Mouse (Mus musculus) brain, embryonic 18.5 days (tissue): ENCODE measurements around the gene Pimreg.

Experiments
- DNase-seq: peaks from one replicate; pipeline ENCODE4 v3.0.0-alpha.2; 2012; ENCODE audit warnings: low read depth, low spot score

Pimreg gene

DNA sequence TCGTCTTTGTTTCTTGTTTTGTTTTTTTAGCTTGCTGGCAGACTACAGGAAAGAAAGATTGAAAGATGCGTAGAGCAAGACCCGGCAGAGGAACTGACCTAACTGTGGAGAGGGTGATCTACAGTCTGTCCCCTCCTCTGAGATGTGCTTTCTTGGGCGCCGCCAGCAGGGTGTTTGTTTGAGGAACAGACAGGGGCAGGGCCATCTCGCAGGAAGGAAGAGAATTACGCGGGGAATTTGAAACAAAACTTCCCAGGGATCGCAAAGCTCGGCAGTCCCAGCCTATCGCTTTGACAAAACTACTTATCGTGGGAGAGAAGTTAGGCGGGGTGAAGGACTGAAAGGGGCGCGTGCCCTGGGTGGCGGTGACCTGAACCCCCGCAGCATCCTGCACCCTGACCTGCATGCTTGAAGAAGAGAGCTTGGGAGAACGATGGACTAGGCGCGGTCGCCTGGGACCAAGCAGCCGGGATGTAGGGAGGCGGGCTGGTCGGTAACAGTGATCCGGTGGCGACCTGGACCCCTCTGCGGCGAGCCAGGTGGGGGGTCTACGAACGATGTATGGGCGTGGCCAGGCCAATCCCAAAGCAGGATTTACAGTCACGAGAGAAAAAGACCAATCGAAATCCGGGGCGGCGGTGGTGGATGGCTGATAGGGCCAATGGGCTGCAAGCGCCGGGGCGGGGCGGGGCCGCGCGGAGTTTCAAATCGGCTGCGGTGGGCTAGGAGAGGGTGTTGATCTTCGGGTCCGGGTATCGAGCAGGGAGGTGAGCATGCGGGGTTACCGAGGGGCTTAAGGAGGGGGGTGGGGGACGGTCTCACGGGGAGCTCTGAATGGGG, at the start of gene Pimreg:
Gene Pimreg (plus strand): TSS at position 265 of the 840 bp plus-strand sequence.
- peak; percentile 84 for DNase-seq

DNA sequence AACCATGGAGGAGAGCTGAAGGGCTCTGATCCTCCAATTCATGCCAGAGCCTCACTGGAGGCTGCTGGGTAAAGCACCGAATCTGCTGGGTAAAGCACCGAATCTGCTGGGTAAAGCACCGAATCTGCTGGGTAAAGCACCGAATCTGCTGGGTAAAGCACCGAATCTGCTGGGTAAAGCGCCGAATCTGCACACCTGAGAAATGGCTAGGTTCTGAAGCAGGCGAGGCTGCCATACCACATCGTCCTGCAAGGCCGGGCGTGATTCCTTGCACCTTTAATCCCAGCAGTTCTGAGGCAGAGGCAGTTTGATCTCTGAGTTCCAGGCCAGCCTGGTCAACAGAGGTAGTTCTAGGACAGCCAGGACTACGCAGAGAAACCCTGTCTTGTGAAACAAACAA, 49.4 kb upstream of the Pimreg start:
- no peak for DNase-seq

DNA sequence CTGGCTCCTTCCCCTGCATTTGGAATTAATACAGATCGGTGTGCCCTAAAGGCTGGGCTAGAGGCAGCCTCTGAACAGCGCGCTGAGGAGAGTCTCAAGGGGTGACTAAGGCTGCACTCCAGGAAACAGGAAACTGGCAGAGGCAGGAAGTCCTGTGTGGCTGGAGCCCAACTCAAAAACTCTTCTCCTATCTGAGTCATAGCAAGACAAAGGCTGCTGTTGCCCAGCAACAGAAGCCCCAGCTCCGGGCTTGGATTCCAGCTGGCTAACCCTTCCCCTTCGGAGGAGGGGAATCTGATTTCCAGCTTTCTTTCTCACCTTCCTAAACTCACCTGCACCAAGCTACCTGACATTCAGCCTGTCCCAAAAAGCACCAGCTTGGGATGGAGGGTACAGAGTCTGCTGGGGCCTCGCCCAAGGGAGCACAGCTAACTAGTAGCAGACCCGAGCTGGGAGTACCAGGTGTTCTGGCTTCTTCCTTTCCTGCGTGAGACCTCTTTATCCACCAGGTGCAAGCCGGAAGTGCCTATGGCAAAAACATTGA, 45.8 kb upstream of the Pimreg start:
- no peak for DNase-seq

DNA sequence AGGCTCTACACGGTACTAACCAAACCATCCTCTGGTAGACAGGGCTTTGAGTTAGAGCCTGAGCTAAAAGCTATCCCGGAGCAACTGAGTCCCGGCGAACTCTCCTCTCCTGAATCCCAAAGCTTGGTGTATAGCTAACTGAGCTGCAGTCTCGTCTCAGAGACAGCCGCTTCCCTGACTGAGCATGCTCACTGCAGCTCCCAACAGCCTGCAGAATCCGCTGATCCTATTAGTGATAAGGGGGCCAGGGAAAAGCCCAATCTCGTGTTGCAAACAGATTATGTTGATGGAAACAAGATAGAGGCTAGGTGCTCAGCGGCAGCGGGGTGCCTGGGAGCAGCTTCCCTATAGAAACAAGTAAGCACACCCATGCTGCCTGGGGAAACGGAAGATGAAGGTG, 45.0 kb upstream of the Pimreg start:
- DNase-seq = no peak

DNA sequence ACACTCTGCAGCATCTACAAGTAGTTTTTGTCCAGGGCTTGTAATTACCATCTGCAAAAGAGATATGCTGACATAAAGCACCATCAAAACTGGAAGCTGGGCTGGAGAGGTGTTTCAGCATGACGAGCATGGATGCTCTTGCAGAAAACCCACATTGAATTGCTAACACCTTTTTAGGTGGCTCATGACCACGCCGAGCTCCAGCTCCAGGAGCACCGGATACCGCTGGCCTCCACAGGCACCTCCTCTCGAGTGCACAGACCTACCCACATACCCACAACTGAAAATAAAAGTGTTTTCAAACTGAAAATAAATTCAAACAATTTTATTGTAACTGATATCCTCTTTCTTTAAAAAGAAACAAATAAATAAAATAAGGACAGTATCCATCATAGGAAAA, 41.6 kb upstream of the Pimreg start:
- no peak for DNase-seq

DNA sequence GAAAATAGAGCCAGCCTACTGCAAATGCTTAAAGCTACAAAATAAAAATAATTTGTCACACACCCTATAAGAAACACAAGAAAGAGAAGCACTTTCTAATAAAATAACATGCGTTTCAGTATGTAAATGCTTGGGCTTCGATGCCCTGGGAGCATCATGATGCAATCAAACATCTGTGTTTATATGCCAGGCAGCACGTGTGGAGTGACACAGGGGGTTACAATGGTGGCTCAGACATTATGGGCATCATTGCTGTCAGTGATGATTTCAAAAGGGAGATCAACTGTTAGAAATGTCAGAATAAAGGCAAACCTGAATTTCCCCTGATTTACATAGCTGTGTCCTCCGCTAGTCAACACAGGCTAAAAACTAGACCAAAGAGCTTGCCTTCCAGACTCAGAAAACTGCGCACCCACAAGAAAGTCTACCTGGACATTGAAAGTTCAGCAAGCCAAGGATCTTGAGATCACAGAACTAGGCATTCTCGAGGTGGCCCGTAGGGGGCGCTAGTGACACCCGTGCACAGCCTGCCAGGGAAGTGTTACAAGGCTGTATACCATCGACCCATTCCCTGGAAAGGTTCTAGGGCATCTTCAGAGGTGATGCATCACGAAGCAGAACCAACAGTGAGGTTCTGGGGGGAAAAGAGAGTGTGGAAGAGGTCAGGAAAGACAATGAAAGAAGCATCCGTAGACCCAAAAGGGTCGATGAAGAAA, 39.5 kb upstream of the Pimreg start:
- no peak for DNase-seq

DNA sequence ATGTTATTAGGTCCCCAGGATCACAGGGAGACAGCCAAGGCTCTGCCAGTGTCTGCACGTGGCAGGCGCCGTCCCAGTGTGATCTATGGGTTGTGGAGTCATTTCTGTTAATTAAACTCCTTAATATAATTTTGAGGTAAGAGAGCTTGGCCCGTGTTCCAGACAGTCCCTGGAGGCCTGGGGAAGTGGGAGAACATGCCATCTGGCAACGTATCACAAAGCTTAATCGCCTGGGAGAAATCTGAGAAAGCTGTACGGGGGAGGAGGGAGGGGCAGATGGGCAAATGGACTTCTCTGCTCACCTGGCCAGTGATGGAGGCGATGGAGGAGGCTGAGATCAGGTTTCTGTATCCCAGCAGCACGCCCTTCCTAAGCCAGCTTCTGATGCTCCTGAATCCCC, 38.7 kb upstream of the Pimreg start:
- no peak for DNase-seq

DNA sequence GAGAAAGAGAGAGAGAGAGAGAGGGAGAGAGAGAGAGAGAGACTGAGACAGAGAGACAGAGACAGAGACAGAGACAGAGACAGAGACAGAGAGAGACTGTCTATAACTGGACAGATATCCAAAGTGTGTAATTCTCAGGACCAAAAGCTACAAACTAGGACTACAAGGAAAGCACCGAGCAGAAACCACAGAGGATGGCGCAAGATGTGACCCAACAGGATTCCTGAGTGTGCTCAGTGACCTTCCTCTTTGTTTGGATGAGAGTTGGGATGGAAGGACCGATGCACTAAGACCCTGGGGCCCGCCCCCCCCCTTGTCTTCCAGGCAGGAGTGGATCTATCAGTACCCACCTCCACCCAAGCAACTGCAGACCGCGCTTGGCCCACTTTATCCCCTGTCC, 36.3 kb upstream of the Pimreg start:
- DNase-seq = no peak

DNA sequence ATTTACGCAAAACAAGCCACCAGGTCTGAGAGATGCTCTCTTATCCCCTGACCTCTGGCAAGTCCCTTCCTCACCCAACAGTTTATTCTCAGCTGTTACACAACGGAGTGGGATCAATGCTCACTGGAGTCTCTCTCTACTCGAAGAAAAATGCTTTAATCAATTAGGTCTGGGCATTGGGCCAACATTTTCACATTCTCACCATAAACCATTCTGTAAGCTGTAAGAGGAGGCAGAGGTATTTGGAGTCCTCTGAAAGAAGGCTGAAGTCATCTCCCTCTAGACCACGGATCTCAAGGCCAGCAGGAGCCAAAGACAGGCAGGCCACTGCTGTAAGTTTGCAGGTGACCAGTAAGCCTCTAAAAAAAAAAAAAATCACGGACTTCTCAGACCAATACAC, 31.5 kb upstream of the Pimreg start:
- DNase-seq = no peak

DNA sequence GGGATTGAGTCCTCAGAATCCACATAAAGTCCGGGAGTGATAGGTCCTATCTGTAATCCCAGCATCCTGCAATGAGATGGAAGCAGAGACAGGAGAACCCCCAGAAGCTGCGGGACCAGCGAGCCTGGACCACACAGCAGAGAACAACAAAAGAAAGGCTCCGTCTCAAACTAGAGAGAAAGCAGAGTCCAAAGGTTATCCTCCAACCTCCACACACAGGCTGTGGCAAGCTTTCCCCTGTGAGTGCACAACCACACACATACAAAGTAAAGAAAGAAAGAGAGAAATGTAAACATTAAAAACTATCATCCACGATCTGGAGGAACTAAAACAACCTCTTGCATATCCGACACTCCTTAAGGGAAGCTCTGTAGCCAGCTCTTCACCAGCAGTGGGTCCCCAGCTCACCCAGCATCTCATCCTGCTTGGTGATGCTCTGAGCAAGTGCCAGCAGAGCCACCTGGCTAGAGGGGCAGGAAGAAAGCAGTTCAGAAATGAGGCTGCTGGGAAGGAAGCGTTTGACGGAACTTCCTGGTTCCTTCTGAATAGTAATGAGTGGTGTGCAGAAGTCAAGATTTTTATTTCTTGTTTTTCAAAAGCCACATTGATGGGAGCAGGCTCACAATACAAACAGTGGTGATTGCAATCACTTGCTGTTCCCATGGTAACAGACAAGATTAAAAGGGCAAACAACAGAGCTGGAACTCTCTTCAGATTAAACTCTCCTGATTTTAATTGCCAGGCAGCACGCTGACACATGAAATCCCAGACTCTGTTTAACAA, 30.7 kb upstream of the Pimreg start:
- DNase-seq = no peak

DNA sequence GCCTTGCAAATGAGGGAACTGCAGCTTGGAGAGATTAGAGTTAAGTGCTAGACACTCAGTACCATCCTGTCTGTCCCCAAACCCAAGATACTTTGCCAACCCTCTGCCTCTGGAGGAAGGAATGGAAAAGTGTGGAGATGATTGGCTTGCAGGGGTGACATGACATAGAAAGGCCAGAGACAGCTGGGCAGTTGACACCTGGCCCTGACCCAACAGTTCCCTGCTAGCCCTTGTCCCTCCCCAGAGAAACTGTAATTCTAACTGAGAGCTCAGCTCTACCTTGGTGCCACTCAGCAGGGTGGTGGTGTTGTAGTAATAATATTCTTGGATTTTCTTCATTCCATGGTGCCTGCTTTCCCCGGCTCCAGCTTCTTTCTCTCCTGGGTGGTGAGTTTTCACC, 29.9 kb upstream of the Pimreg start:
- DNase-seq = no peak

DNA sequence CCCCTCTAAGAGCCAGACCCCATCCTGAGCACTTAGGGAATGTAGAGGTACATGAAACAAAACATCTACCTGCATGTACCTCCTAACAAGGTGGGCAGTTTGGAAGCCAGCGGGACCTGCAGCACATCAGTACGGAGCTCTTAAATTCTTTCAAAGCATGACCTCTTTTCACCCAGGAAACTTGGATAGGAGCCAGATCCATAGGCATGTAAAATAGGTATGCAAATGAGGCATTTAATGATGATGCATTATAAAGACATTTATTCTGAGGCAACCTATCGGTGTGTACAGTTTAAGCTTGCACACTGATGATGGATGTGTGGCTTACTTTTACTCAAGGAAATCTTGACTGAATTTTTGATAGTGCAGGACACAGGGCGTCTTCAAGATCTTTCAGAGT, 27.2 kb upstream of the Pimreg start:
- DNase-seq = no peak

DNA sequence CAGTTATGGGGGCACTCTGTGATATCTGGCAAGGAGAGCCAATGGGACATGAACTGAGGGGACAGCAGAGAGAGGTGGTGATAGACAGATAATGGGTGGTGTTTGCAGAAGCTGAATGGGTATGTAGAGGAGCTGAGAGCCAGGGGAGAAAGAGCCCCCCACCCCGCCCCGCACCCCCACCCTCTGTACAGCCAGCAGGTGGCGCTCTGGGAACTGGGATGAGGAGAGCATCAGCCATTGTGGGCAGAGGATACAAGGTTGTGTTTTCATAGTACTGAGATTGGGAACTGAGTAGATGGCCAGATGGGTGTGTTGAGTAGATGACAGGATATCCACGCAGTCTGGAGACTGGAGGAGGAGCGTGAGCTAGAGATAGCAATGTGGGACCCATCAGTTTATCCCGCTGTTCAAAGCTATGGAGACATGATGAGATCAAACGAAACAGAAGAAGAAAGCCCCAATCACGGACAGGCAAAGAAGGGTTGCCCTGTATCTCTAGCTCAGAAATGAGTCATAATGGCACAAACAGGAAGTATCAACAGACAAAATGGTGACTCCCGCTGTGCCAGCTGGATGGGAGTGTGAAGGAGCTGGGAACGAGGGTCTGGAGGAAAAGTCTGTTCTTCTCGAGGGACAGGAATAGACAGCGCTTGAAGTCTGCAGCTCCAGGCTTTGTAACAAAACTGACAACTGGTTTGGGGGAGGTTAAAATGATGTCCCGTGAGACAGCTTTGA, 25.1 kb upstream of the Pimreg start:
- no peak for DNase-seq

DNA sequence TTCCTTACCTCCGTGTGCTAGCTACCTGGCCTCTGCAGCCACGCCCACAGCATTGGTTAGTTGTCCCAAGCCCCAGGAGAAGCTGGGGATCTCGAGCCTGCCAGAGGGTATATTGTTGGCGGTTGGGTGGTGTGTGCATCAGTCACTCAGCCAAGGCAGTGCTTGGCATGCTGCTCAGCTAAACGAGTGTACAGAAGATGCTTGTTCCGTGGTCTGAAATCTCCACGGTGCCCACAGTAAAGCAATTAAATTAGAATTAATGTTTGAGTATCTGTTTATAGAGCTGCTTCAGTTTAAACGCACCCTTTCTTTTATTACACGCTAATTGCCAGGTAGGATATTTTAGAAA, 24.6 kb upstream of the Pimreg start:
- DNase-seq = no peak

DNA sequence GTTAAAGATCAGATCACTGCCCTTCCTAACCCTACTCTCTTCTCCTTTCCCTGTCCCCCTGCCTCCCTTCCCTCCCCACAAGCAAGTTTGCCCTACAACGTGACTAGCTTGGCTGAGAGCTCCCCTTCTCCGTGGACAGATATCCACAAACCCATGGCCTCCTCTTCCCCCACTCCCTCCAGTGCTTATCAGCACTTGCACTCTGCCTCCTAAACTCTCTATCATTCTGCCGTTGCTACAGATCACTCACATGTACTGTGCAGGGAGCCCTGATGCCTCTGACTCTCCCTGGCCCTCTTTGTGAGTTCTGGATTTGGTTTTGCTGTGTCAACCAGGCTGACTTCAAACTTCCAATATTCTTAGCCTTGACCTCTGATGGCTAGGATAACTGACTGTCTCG, 20.8 kb upstream of the Pimreg start:
- no peak for DNase-seq

DNA sequence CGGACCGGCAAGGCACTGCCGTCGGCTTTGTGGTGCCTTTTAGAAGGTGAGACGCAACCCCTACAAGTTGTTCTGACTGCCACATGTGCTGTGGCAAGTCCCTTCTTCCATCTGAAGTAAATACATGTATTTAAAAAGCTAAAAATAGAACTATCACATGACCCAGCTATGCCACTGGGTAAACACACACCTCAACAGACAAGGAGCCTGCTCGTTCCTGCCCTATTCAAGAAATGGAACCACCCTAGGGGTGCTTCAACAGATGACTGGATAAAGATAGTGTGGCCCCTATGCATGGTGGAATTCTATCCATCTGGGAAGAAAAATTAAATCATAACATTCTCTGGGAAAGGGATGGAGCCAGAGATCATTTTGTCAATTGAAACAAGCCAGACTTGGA, 19.0 kb upstream of the Pimreg start:
- no peak for DNase-seq

DNA sequence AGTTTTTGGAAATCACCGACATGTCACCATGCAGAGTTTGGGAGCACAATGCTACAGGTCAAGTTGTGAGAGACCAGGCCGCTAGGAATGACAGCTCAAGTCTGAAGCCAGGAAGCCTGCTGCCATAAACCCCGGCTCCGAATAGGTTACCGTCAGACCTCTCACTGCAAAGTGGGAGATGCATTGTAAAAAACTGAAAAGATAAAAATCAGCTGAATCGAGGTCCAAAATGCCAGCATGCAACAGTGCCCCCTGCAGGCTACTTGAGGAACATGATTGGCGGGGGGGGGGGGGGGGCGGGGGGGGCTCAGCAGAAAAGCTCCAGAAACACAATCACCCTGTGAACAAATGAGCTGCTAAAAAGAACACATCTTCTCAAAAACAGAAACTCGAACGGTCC, 18.3 kb upstream of the Pimreg start:
- DNase-seq = no peak

DNA sequence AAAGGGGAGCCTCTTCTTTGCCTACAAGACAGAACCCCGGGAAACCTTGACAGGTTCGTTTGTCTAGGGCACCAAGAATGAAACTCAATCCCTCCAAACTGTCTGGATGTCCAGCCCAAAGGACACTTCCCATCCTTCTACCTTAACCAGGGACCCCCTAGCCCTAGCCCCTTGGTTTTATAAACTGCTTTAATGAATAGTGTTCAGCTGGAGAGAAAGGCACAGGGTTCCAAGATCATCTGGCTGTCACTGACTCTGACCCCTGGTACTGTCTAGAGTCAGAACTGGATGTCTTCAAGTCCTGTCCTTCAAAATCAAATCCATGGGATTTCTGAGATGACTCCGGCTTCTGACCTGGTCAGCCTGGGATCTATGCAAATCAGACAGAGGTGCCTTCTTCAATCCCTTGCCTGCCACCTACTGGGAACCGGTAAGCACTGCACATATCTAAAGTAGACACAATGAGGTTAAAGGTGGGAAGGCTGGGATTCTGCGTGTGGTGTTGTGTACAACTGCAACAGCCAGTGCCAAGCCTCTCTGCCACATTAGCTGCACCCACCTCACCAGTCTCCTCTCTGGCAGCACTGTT, 17.5 kb upstream of the Pimreg start:
- DNase-seq = no peak

DNA sequence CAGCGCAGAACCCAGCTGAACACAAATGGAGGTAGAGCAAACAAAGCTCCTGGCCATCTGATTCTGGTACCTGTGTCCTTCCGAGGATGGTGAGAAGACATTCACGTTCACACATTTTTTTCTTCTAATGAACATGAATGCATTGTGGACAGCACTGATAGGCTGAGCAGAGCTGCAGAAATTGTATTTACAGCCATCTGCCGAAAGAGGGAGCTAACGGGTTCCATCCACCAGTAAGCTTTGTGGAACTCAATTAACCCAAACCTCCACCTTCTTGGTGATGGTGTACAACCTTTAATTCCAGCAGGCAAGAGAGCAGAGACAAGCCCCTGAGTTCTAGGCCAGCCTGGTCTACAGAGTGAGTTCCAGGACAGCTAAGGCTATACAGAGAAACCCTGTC, 16.0 kb upstream of the Pimreg start:
- no peak for DNase-seq

DNA sequence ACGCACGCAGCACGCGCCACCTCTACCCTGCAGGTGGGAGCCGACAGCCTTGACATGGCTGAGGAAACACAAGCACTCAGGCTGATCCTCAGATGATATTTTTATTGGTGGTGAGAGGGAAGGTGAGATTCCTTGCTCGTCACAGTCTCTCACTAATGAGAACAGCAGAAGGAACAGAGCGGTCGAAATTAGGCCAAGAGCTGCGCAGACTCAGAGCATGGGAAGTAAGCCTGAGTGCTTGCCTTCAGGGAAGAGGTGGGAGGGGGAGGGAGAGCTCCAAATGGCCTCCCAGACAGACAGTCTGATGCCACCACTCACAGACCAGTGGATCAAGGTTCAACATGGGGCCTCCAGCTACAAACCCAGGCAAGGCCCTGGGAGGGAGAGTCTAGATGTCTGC, 15.3 kb upstream of the Pimreg start:
- no peak for DNase-seq

DNA sequence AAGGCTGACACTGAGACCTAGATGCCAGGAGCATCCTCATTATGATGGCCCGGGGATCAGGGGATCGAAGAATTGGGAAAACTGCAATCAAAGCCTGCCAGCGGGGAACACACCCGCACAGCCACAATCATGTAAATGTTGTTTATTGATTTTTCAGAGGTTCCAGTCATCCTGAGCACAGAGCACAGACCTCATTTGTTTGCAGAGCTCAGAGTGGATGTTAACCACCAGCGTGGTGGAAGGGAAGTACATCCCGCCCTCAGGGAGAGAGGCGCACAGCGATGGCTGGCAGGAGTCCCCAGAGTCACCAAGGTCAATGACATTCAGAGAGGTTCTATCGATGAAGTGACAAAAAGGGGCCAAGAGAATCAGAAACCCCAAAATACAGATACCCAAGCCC, 14.0 kb upstream of the Pimreg start:
- no peak for DNase-seq
